Mouse (Mus musculus) CH12.LX (cell line): ENCODE results near the gene Ly6g6d. TPM values are rescaled to one million over a fixed set of nuclear protein-coding genes. Genes with fewer than 3 reads are reported as not detected.

Source experiments
- DNase-seq: peaks from one replicate; pipeline ENCODE4 v3.0.0-alpha.2; 2013; ENCODE audit errors: extremely low read depth
- H3K27ac ChIP-seq: 2 replicates; pipeline ENCODE4 v1.5.1; 2012; ENCODE audit warnings: low read depth, mild to moderate bottlenecking, control low read depth, moderate library complexity; ENCODE audit not compliant: insufficient read depth
- H3K27me3 ChIP-seq: replicated peaks from 2 replicates; pipeline ENCODE3; 2012; ENCODE audit warnings: inconsistent platforms
- H3K36me3 ChIP-seq, 2 experiments: replicated peaks in 1 of 2; 2 replicates each; pipeline versions ENCODE3 to v1.6.1; 2012; ENCODE audit warnings: inconsistent platforms in 1 of 2, low read length in 1 of 2, mild to moderate bottlenecking in 1 of 2, mixed read lengths in 1 of 2, moderate library complexity in 1 of 2; ENCODE audit not compliant: control insufficient read depth in 1 of 2, insufficient read depth in 1 of 2
- H3K4me1 ChIP-seq, 2 experiments: 2 replicates each; pipeline ENCODE4 v1.6.1; 2012; ENCODE audit warnings: inconsistent platforms in 1 of 2, moderate library complexity in 1 of 2; ENCODE audit not compliant: insufficient read depth in 2 of 2, control insufficient read depth in 1 of 2
- H3K4me2 ChIP-seq: 2 replicates; pipeline ENCODE4 v1.6.1; 2012; ENCODE audit warnings: low read depth, mild to moderate bottlenecking, control low read depth; ENCODE audit not compliant: poor library complexity, insufficient read depth, severe bottlenecking
- H3K4me3 ChIP-seq, 3 experiments: fragments of 150-350 bp in 1 of 3; sonication (generic) in 1 of 3; replicated peaks in 1 of 3; 2 replicates each; pipeline versions ENCODE3 to v1.5.1; 2011 to 2012; ENCODE audit warnings: low read depth in 2 of 3, low read length in 2 of 3, mild to moderate bottlenecking in 2 of 3, moderate library complexity in 2 of 3, control low read depth in 1 of 3, improper control_type of control experiment in 1 of 3, inconsistent platforms in 1 of 3, mixed read lengths in 1 of 3; ENCODE audit not compliant: poor library complexity in 1 of 3
- H3K79me2 ChIP-seq: replicated peaks from 2 replicates; pipeline ENCODE4 v1.6.1; 2012; ENCODE audit warnings: mild to moderate bottlenecking, moderate library complexity; ENCODE audit not compliant: control insufficient read depth, poor library complexity, insufficient read depth, severe bottlenecking; ENCODE audit errors: extremely low read depth
- H3K9ac ChIP-seq: 2 replicates; pipeline ENCODE4 v1.6.1; 2012; ENCODE audit warnings: low read depth, mild to moderate bottlenecking, control low read depth, moderate library complexity; ENCODE audit not compliant: insufficient read depth
- H3K9me3 ChIP-seq: replicated peaks from 2 replicates; pipeline ENCODE3; 2012; ENCODE audit warnings: low read length, inconsistent platforms, mixed read lengths
- BHLHE40 ChIP-seq: IDR thresholded peaks from 2 replicates; pipeline ENCODE4 v1.6.1; 2011; ENCODE audit warnings: mild to moderate bottlenecking, low read depth, low read length, improper control_type of control experiment
- CHD1 ChIP-seq: IDR thresholded peaks from 2 replicates; pipeline ENCODE4 v1.6.1; 2012; ENCODE audit warnings: low read depth, low read length, improper control_type of control experiment, inconsistent platforms
- E2F4 ChIP-seq: IDR thresholded peaks from 2 replicates; pipeline ENCODE4 v1.6.1; 2011; ENCODE audit warnings: low read depth, low read length, improper control_type of control experiment; ENCODE audit not compliant: insufficient replicate concordance
- ELF1 ChIP-seq: IDR thresholded peaks from 2 replicates; pipeline ENCODE4 v1.6.1; 2014; ENCODE audit warnings: low read depth, mild to moderate bottlenecking, inconsistent platforms, low read length, improper control_type of control experiment
- EP300 ChIP-seq: IDR thresholded peaks from 2 replicates; pipeline ENCODE4 v1.6.1; 2011; ENCODE audit warnings: low read length, improper control_type of control experiment
- ETS1 ChIP-seq: conservative IDR thresholded peaks from 2 replicates; pipeline ENCODE4 v1.6.1; 2012; ENCODE audit warnings: low read depth, mild to moderate bottlenecking, inconsistent platforms, low read length, improper control_type of control experiment, moderate library complexity
- GABPA ChIP-seq: IDR thresholded peaks from 2 replicates; pipeline ENCODE4 v1.6.1; 2012; ENCODE audit warnings: low read depth, low read length, improper control_type of control experiment, inconsistent platforms; ENCODE audit not compliant: insufficient replicate concordance
- HCFC1 ChIP-seq: IDR thresholded peaks from 2 replicates; pipeline ENCODE4 v1.6.1; 2012; ENCODE audit warnings: low read depth, mild to moderate bottlenecking, inconsistent platforms, low read length, improper control_type of control experiment
- IRF4 ChIP-seq: IDR thresholded peaks from 2 replicates; pipeline ENCODE4 v1.6.1; 2014; ENCODE audit warnings: low read depth, mild to moderate bottlenecking, inconsistent platforms, low read length, improper control_type of control experiment
- JUND ChIP-seq: conservative IDR thresholded peaks from 2 replicates; pipeline ENCODE4 v1.6.1; 2011; ENCODE audit warnings: low read depth, low read length, improper control_type of control experiment
- MAFK ChIP-seq: IDR thresholded peaks from 2 replicates; pipeline ENCODE4 v1.6.1; 2011; ENCODE audit warnings: low read length, improper control_type of control experiment; ENCODE audit not compliant: insufficient replicate concordance
- MAZ ChIP-seq: IDR thresholded peaks from 2 replicates; pipeline ENCODE4 v1.6.1; 2012; ENCODE audit warnings: low read depth, mild to moderate bottlenecking, inconsistent platforms, low read length, improper control_type of control experiment, moderate library complexity
- MEF2A ChIP-seq: IDR thresholded peaks from 2 replicates; pipeline ENCODE4 v1.6.1; 2014; ENCODE audit warnings: low read depth, mild to moderate bottlenecking, inconsistent platforms, low read length, improper control_type of control experiment, borderline replicate concordance
- MXI1 ChIP-seq: IDR thresholded peaks from 2 replicates; pipeline ENCODE4 v1.6.1; 2011; ENCODE audit warnings: mild to moderate bottlenecking, low read depth, low read length, improper control_type of control experiment
- NELFE ChIP-seq: IDR thresholded peaks from 2 replicates; pipeline ENCODE4 v1.6.1; 2011; ENCODE audit warnings: low read depth, low read length, improper control_type of control experiment
- NRF1 ChIP-seq: IDR thresholded peaks from 2 replicates; pipeline ENCODE4 v1.6.1; 2014; ENCODE audit warnings: low read depth, mild to moderate bottlenecking, inconsistent platforms, low read length, improper control_type of control experiment, moderate library complexity
- PAX5 ChIP-seq: IDR thresholded peaks from 2 replicates; pipeline ENCODE4 v1.6.1; 2012; ENCODE audit warnings: low read length, inconsistent platforms, mixed read lengths
- POLR2AphosphoS2 ChIP-seq: IDR thresholded peaks from 2 replicates; pipeline ENCODE4 v1.6.1; 2011; ENCODE audit warnings: low read depth, low read length, improper control_type of control experiment
- RAD21 ChIP-seq: IDR thresholded peaks from 2 replicates; pipeline ENCODE4 v1.6.1; 2011; ENCODE audit warnings: low read depth, mild to moderate bottlenecking, low read length, improper control_type of control experiment, moderate library complexity
- SIN3A ChIP-seq: IDR thresholded peaks from 2 replicates; pipeline ENCODE4 v1.6.1; 2012; ENCODE audit warnings: low read length, improper control_type of control experiment, inconsistent platforms
- SMC3 ChIP-seq: IDR thresholded peaks from 2 replicates; pipeline ENCODE4 v1.6.1; 2011; ENCODE audit warnings: low read depth, low read length, improper control_type of control experiment
- TBP ChIP-seq: conservative IDR thresholded peaks from 2 replicates; pipeline ENCODE4 v1.6.1; 2011; ENCODE audit warnings: low read depth, low read length, improper control_type of control experiment
- TCF12 ChIP-seq: IDR thresholded peaks from 2 replicates; pipeline ENCODE4 v1.6.1; 2014; ENCODE audit warnings: low read depth, mild to moderate bottlenecking, inconsistent platforms, low read length, improper control_type of control experiment
- UBTF ChIP-seq: IDR thresholded peaks from 2 replicates; pipeline ENCODE4 v1.6.1; 2012; ENCODE audit warnings: low read depth, mild to moderate bottlenecking, inconsistent platforms, low read length, improper control_type of control experiment, moderate library complexity
- USF2 ChIP-seq: conservative IDR thresholded peaks from 2 replicates; pipeline ENCODE4 v1.6.1; 2011; ENCODE audit warnings: low read depth, low read length, improper control_type of control experiment
- ZC3H11A ChIP-seq: IDR thresholded peaks from 2 replicates; pipeline ENCODE4 v1.6.1; 2012; ENCODE audit warnings: low read depth, mild to moderate bottlenecking, inconsistent platforms, low read length, improper control_type of control experiment
- ZKSCAN1 ChIP-seq: IDR thresholded peaks from 2 replicates; pipeline ENCODE4 v1.6.1; 2012; ENCODE audit warnings: low read depth, inconsistent platforms, low read length, improper control_type of control experiment, borderline replicate concordance
- ZMIZ1 ChIP-seq: IDR thresholded peaks from 2 replicates; pipeline ENCODE4 v1.6.1; 2012; ENCODE audit warnings: low read depth, mild to moderate bottlenecking, inconsistent platforms, low read length, improper control_type of control experiment
- dilution Hi-C: fragments of 300-500 bp; cut with MboI; formaldehyde crosslinking; loops from 2 replicates; pipeline ENCODE4 v1.14.3; 2020; ENCODE audit warnings: low sequenced_read_pairs; ENCODE audit not compliant: extremely low pct_unique_long_range_greater_than_20kb, extremely low pct_ligation_motif_present
- in situ Hi-C: fragments of 300-500 bp; cut with MboI; formaldehyde crosslinking; loops from 3 replicates; pipeline ENCODE4 v1.14.3; 2019; ENCODE audit warnings: low sequenced_read_pairs, low pct_ligation_motif_present, low pct_unique_long_range_greater_than_20kb, mixed read lengths
- polyA plus RNA-seq: library from polyadenylated mRNA; unstranded; fragments of >175 nt; gene quantifications from 2 replicates; pipeline ENCODE4 v1.2.1, GENCODE M21; 2012; ENCODE audit warnings: low read depth; ENCODE audit not compliant: insufficient read length
- total RNA-seq, 2 experiments: library from RNA; depleted of rRNA; stranded (reverse); fragments of 300-350 nt in 1 of 2; fragments of >200 nt in 1 of 2; gene quantifications; 2 replicates each; pipeline ENCODE4 v1.2.3; 2012 to 2014

Ly6g6d gene
- total and polyA plus RNA-seq, 3 experiments: 0.44 TPM; not detected in 2

GRCm38 (mm10) chr17:35048932-35049440 lies 28.9 kb downstream of the Ly6g6d start:
- Histone ChIP-seq H3K79me2 (peaks cover 23% of the 10 kb centered on the region), H3K9me3 (peaks cover 3% of the 10 kb centered on the region), H3K4me2 (peak overlapping the region; percentile 59; the same call in 1 of the 2 replicates), H3K27me3 (no peaks in the 10 kb centered on the region), H3K4me1 (peaks cover 6 to 43% of the 10 kb centered on the region in 2 experiments), H3K4me3 (no peak overlapping the region), H3K9ac (peak overlapping the region; percentile 96; the same call in 1 of the 2 replicates), H3K27ac (peak overlapping the region; percentile 68), H3K36me3 (peaks cover 15 to 21% of the 10 kb centered on the region in 2 experiments)
- dilution Hi-C loops (no loop called here), in situ Hi-C loops (no loop called here)
- no peak for TF ChIP-seq ETS1
- TF ChIP-seq MAFK: no peak
- TF ChIP-seq E2F4: no peak
- no peak for DNase-seq

GRCm38 (mm10) chr17:35048149-35048931 lies 29.5 kb downstream of the Ly6g6d start:
- Histone ChIP-seq H3K9ac (peak overlapping the region; percentile 54), H3K9me3 (no peaks in the 10 kb centered on the region), H3K4me3 (peak overlapping the region; percentile 42 to 48 (median 48)), H3K79me2 (peaks cover 20% of the 10 kb centered on the region), H3K27me3 (no peaks in the 10 kb centered on the region), H3K4me2 (peak overlapping the region; percentile 97), H3K36me3 (peaks cover 10 to 15% of the 10 kb centered on the region in 2 experiments), H3K4me1 (peaks cover 6 to 50% of the 10 kb centered on the region in 2 experiments)
- in situ Hi-C loops: no loop called here
- DNase-seq: peak; percentile 81
- dilution Hi-C loops: no loop called here
- TF ChIP-seq ZC3H11A (no peak), UBTF (no peak), SMC3 (no peak), HCFC1 (no peak), EP300 (peak; percentile 71), ZMIZ1 (no peak), NELFE (no peak), IRF4 (peak; percentile 49; the same call in 1 of the 2 replicates), BHLHE40 (no peak), POLR2AphosphoS2 (no peak), TCF12 (0 out of 2 replicates have a peak, but pooled peaks have one; percentile 18), RAD21 (no peak), MEF2A (no peak), GABPA (no peak), MAFK (peak; percentile 64; the same call in 1 of the 2 replicates), ZKSCAN1 (no peak), ETS1 (peak; percentile 62), USF2 (no peak), MXI1 (no peak; the same call in 1 of the 2 replicates), MAZ (peak; percentile 76; the same call in 1 of the 2 replicates), PAX5 (no peak), CHD1 (no peak), JUND (no peak), NRF1 (no peak), SIN3A (peak; percentile 65; the same call in 1 of the 2 replicates), TBP (no peak), ELF1 (peak; percentile 28; the same call in 1 of the 2 replicates)
- TF ChIP-seq, all 38 proteins: peak for 8
- H3K27ac ChIP-seq: peak overlapping the region; percentile 84
